Mouse (Mus musculus): ENCODE data around the gene B430305J03Rik.

GRCm38 (mm10) chr3:61376001-61376400 is 10.2 kb upstream of the B430305J03Rik start:
- no peak for TF ChIP-seq CTCF (IDR thresholded peaks at IDR 0.05)
- TF ChIP-seq POLR2A (IDR thresholded peaks at IDR 0.05; ENCODE audit: insufficient read depth, low read depth, low read length) = no peak
- TF ChIP-seq EP300 (IDR thresholded peaks at IDR 0.05; ENCODE audit: insufficient read depth, low read depth, low read length) = no peak

Measured in heart, adult 2 months (tissue).